Mouse (Mus musculus): ENCODE measurements at regions not wholly inside any gene's neighbourhood (a gene's known extent, or its start where the extent isn't known, plus 50 kb on each side); places are given as distances from the start of the nearest gene placed in this dataset.

DNA sequence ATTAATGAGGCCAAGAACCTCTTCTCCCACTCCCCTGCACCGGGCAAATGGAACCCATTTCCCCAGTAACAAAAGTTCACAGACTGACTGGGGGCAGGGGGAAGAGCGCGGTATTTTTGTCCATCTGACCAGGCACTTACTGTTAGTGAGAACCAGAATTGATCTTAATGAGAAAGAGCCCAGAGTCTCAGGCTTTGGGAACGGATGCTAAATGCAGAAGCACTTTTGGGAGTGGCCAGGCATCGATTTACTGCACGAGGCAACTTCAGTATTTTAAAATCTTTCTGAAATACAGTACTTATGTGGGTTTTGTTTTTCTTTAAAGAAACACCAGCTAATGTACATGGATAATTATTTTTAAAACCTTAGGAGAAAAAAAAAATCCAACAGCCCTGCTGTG, 51.0 kb upstream of the Foxn3 start:
- TF ChIP-seq POLR2A (IDR thresholded peaks at IDR 0.05; ENCODE audit: borderline replicate concordance, insufficient read depth, low read length), result no peak
- no peak for TF ChIP-seq CTCF (IDR thresholded peaks at IDR 0.05; ENCODE audit: borderline replicate concordance, insufficient read depth, low read depth, low read length)
